ENCODE assay signal across 8 mouse cellular contexts in the genomic region with DNA sequence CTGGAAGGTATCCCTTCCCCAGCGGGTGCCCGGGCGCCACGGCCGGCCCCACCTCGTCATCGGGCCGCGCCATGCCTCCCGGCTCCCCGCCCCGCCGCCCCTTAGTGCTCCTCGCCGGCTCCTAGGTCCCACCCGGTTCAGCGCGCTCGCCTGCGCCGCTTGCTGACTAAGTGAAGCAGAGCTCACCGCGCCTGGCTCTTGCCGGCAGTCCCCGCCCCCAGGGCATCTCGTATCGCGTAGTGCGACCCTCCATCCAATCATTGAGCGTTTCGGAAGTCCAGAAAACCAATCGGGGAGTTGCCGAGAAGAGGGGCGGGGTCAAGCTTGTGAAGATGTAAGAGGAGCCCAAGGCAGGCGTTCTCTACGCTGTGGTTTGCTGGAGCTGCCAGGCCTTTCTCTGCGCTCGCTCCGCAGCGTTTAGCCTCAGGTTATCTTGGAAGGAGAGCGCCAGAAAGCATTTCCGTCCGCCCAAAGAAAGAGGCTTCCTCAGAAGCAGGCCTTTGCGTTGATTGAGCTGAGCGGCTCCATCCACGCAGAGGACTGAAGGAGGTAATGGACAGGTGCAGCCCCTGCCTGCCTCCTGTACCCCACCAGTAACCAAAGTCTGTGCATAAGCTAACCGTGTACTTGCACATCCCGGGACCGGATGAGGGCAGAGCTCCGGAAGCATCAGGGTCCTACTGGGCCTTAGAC. TPM values are rescaled to one million over a fixed set of nuclear protein-coding genes. Genes with fewer than 3 reads are reported as not detected.
DNase-seq lines count a peak whose midpoint lies in the region; ATAC-seq and TF ChIP-seq lines count a peak whose summit lies in the region.

TSS of gene Flvcr1 (minus strand) at position 138 of the 693 bp plus-strand sequence.

- TF ChIP-seq POLR2A in heart, adult 2 months (IDR thresholded peaks at IDR 0.05; ENCODE audit: insufficient read depth, low read depth, low read length) = peak; percentile 95

- H3K36me3 ChIP-seq in embryonic facial prominence, embryonic 14.5 days (ENCODE audit: control insufficient read depth, insufficient read depth, low read length) = peaks cover 4% of the 10 kb centered on the region; the same call in 1 of the 2 replicates
- H3K36me3 ChIP-seq in heart, adult 2 months (ENCODE audit: control insufficient read depth, insufficient read depth, low read length) = no peaks in the 10 kb centered on the region
- peaks cover 5% of the 10 kb centered on the region for H3K36me3 ChIP-seq in limb, embryonic 13.5 days
- peaks cover 3% of the 10 kb centered on the region; the same call in 1 of the 2 replicates for H3K36me3 ChIP-seq in midbrain, embryonic 16.5 days (ENCODE audit: control insufficient read depth, insufficient read depth, low read length)

- no peaks in the 10 kb centered on the region for H3K27me3 ChIP-seq in embryonic facial prominence, embryonic 14.5 days (replicated peaks; ENCODE audit: control insufficient read depth, insufficient read depth, low read length)
- H3K27me3 ChIP-seq in heart, adult 2 months (ENCODE audit: control insufficient read depth, insufficient read depth, low read length) = no peaks in the 10 kb centered on the region
- no peaks in the 10 kb centered on the region for H3K27me3 ChIP-seq in limb, embryonic 13.5 days
- H3K27me3 ChIP-seq in midbrain, embryonic 16.5 days (ENCODE audit: control insufficient read depth, insufficient read depth, low read depth, low read length) = no peaks in the 10 kb centered on the region

- peak; percentile 100 for ATAC-seq in embryonic facial prominence, embryonic 14.5 days (ENCODE audit: low read depth)
- ATAC-seq in limb, embryonic 13.5 days (ENCODE audit: low FRiP score, low read depth) = peak; percentile 99
- ATAC-seq in midbrain, embryonic 16.5 days = peak; percentile 99

- under 1% methylated on average over 37 of the region's 50 CpGs for WGBS in embryonic facial prominence, embryonic 14.5 days
- WGBS in heart, adult 2 months = under 1% methylated on average over 50 of the region's 50 CpGs
- WGBS in limb, embryonic 13.5 days = under 1% methylated on average over 50 of the region's 50 CpGs
- under 1% methylated on average over 49 of the region's 50 CpGs for WGBS in midbrain, embryonic 16.5 days

- H3K27ac ChIP-seq in embryonic facial prominence, embryonic 14.5 days (replicated peaks; ENCODE audit: low read depth, low read length) = peak within 1 kb of the TSS; percentile 82
- peak within 1 kb of the TSS; percentile 73 for H3K27ac ChIP-seq in heart, adult 2 months
- H3K27ac ChIP-seq in limb, embryonic 13.5 days = peak within 1 kb of the TSS; percentile 79
- H3K27ac ChIP-seq in midbrain, embryonic 16.5 days (ENCODE audit: low read length) = peak within 1 kb of the TSS; percentile 87

- peak within 1 kb of the TSS; percentile 71 for H3K4me3 ChIP-seq in embryonic facial prominence, embryonic 14.5 days (ENCODE audit: low read depth, low read length)
- peak within 1 kb of the TSS; percentile 86 for H3K4me3 ChIP-seq in heart, adult 2 months
- peak within 1 kb of the TSS; percentile 75 for H3K4me3 ChIP-seq in limb, embryonic 13.5 days
- H3K4me3 ChIP-seq in midbrain, embryonic 16.5 days (ENCODE audit: low read depth, low read length) = peak within 1 kb of the TSS; percentile 87

- 0 out of 2 replicates have a peak, but pooled peaks have one; percentile 49 for TF ChIP-seq EP300 in heart, adult 2 months (IDR thresholded peaks at IDR 0.05; ENCODE audit: insufficient read depth, low read depth, low read length)

- H3K4me1 ChIP-seq in embryonic facial prominence, embryonic 14.5 days (ENCODE audit: control insufficient read depth, insufficient read depth, low read length) = 0 out of 2 replicates have a peak, but pooled peaks cover 9% of the 10 kb centered on the region
- H3K4me1 ChIP-seq in heart, adult 2 months (ENCODE audit: control insufficient read depth, insufficient read depth, low read length) = peaks cover 6% of the 10 kb centered on the region
- H3K4me1 ChIP-seq in limb, embryonic 13.5 days = peaks cover 18% of the 10 kb centered on the region
- H3K4me1 ChIP-seq in midbrain, embryonic 16.5 days (ENCODE audit: control insufficient read depth, insufficient read depth, low read length) = peaks cover 19% of the 10 kb centered on the region

- peak; percentile 44 for TF ChIP-seq CTCF in heart, adult 2 months (IDR thresholded peaks at IDR 0.05)

- peak within 1 kb of the TSS; percentile 84 for H3K9ac ChIP-seq in embryonic facial prominence, embryonic 14.5 days (ENCODE audit: low read depth, low read length)
- H3K9ac ChIP-seq in heart, adult 2 months (ENCODE audit: low read depth, low read length) = peak within 1 kb of the TSS; percentile 73
- peak within 1 kb of the TSS; percentile 81 for H3K9ac ChIP-seq in limb, embryonic 13.5 days
- H3K9ac ChIP-seq in midbrain, embryonic 16.5 days (ENCODE audit: low read depth, low read length) = peak within 1 kb of the TSS; percentile 90

- H3K79me2 ChIP-seq in heart, adult 2 months (replicated peaks; ENCODE audit: control insufficient read depth, insufficient read depth, low read length) = no peaks in the 10 kb centered on the region

- H3K9me3 ChIP-seq in embryonic facial prominence, embryonic 14.5 days (ENCODE audit: control insufficient read depth, low read length) = no peaks in the 10 kb centered on the region
- no peaks in the 10 kb centered on the region for H3K9me3 ChIP-seq in limb, embryonic 13.5 days
- no peaks in the 10 kb centered on the region for H3K9me3 ChIP-seq in midbrain, embryonic 16.5 days (replicated peaks; ENCODE audit: control insufficient read depth, low read length, poor library complexity, severe bottlenecking)

- peak; percentile 100 for DNase-seq in 3T3-L1 (ENCODE audit: low read depth, low spot score)
- DNase-seq in adrenal gland, postnatal 4 days (ENCODE audit: low spot score in 2 of 2) = peak; percentile 91 to 98
- DNase-seq in embryonic facial prominence, embryonic 14.5 days (ENCODE audit: low spot score) = peak; percentile 100
- peak; percentile 97 to 99 for DNase-seq in heart, adult 2 months
- peak; percentile 97 to 98 for DNase-seq in kidney, adult 8-10 months
- peak; percentile 92 to 99 for DNase-seq in spleen, postnatal 10 days (ENCODE audit: low spot score in 2 of 2)

- intact Hi-C loops in heart, adult 2 months (cut with DNase I) = loop anchor here (1.0 to 5.0 kb wide), 2 partner anchors 36 to 156 kb away; partner anchors contain the start of gene Tatdn3

- H3K4me2 ChIP-seq in embryonic facial prominence, embryonic 14.5 days (ENCODE audit: low read depth, low read length) = peak within 1 kb of the TSS; percentile 89
- peak within 1 kb of the TSS; percentile 98 for H3K4me2 ChIP-seq in limb, embryonic 13.5 days (replicated peaks)
- H3K4me2 ChIP-seq in midbrain, embryonic 16.5 days (ENCODE audit: low read length) = peak within 1 kb of the TSS; percentile 96

RNA-seq across cellular contexts. Expression of gene Flvcr1, which starts in this region (rescaled TPM):
- total RNA-seq in adrenal gland, postnatal 4 days (2021) = 10 to 100 TPM; 16.7 to 19.6 TPM
- polyA plus RNA-seq in embryonic facial prominence, embryonic 14.5 days (2014; fragmentation: Nextera tagmentation; extraction: Ambion mirVana) = 7.3 and 8.2 TPM in 2 replicates
- 1 to 10 TPM; 4.2 to 4.7 TPM for total RNA-seq in heart, adult 2 months (2021)
- polyA plus RNA-seq in heart, adult 2 months (2012; rRNA removed) = 4.6 and 6.6 TPM in 2 replicates
- 5.2 and 5.8 TPM in 2 replicates for polyA plus RNA-seq in limb, embryonic 13.5 days (2015; fragmentation: Nextera tagmentation; extraction: Ambion mirVana)
- 7.8 and 7.9 TPM in 2 replicates for polyA plus RNA-seq in midbrain, embryonic 16.5 days (2015; fragmentation: Nextera tagmentation; extraction: Ambion mirVana)

Comparison
In these comparisons a context has a peak if more than half of its experiments do, and no peak if none do; other contexts are left out.
1. Peak in every context shown above with its lines: DNase-seq, ATAC-seq, H3K4me3 ChIP-seq and H3K27ac ChIP-seq.